Mouse (Mus musculus): ENCODE data around the gene Mpeg1. TPM values are rescaled to one million over a fixed set of nuclear protein-coding genes. Genes with fewer than 3 reads are reported as not detected.

Gene Mpeg1
- total RNA-seq (2014; rRNA removed) (3.2 and 3.5 TPM in 2 replicates), polyA plus RNA-seq (2015; fragmentation: Nextera tagmentation; extraction: Ambion mirVana) (0.63 and 1.1 TPM in 2 replicates)

DNA sequence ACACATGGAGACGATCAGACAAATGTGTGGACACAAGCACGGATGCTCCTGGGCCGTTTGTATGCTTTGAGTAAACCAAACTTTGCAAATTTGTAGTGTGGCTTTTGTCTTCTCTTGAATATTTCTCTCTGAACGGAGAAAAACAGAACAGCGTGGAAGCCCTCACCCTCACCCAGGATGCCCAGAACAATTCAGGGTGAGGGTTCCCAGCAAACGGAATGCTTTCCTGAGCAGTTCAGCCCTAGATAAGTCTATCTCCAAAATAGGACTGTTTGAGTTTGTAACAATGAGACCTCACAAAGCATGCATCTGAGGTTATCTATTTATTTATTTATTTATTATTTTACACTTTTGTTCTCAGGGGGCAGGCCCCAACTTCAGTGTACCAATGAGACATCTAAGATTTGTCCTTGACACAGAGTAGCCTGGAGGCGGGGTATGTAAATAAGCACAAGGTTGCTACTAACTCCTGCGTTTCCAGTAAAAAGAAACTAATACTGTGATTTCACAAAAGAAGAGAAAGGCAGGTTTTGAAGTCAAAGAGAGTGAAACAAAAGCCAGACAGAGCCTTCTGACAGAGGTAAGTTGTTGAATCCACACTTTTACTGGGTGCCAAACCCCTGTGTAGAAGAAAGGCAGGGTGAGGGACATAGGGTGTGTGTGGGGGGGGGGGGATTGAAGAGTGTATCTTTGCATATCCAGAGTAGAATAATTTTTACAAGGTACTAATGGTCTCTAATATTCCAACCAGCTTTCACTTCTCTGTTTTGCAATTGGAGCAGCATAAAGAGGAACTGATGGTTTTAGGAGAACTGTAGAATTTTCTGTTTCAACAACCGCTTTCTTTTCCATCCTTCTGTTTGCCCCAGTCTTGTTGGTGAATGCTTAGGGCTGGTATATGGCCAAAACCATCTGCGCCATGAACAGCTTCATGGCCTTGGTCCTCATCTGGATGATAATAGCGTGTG is at the start of gene Mpeg1:
Gene Mpeg1, plus strand, starts transcription at position 498 of the 968 bp plus-strand sequence.
- Histone ChIP-seq H3K27me3 (ENCODE audit: insufficient read depth, low read length) (no peaks in the 10 kb centered on the region), H3K4me1 (ENCODE audit: insufficient read depth) (no peaks in the 10 kb centered on the region), H3K4me3 (ENCODE audit: low read depth, low read length) (no peak within 1 kb of the TSS), H3K27ac (ENCODE audit: low read depth, low read length) (no peak within 1 kb of the TSS), H3K9ac (no peak within 1 kb of the TSS), H3K36me3 (ENCODE audit: insufficient read depth) (peaks cover 3% of the 10 kb centered on the region; the same call in 1 of the 2 replicates), H3K9me3 (ENCODE audit: low read length) (no peaks in the 10 kb centered on the region), H3K4me2 (ENCODE audit: low read depth) (no peak within 1 kb of the TSS)
- DNase-seq (no peak), ATAC-seq (no peak)
- no peak for TF ChIP-seq CTCF (IDR thresholded peaks at IDR 0.05; ENCODE audit: low read depth)
- WGBS, result 81% methylated on average over 11 of the region's 11 CpGs

DNA sequence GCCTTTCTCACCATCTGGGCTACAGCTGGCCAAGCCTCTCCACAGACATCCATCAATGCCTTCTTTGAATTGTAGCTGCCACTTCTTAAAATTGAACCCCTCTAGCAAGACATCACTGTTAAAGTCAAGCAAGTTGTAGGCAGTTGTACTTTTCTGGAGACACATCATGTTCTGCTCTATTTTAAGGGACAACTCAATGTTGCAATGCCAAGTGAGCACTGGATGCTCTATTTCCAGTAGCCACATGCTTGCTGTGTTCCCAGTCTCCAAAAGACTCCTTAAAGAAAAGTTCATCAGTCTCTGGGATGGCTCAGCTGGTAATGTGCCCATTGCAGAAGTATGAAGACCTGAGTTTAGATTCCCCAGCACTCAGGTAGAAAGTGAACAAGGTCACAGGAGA is 46.8 kb upstream of the Mpeg1 start:
- H3K9ac ChIP-seq, result no peak overlapping the region
- H3K36me3 ChIP-seq (ENCODE audit: insufficient read depth), result no peaks in the 10 kb centered on the region
- H3K9me3 ChIP-seq (ENCODE audit: low read length), result no peaks in the 10 kb centered on the region
- no peak for TF ChIP-seq CTCF (IDR thresholded peaks at IDR 0.05; ENCODE audit: low read depth)
- DNase-seq (no peak), ATAC-seq (no peak)
- H3K4me3 ChIP-seq (ENCODE audit: low read depth, low read length), result no peak overlapping the region
- H3K27ac ChIP-seq (ENCODE audit: low read depth, low read length), result no peak overlapping the region
- no peak overlapping the region for H3K4me2 ChIP-seq (ENCODE audit: low read depth)
- H3K4me1 ChIP-seq (ENCODE audit: insufficient read depth), result no peaks in the 10 kb centered on the region
- no peaks in the 10 kb centered on the region for H3K27me3 ChIP-seq (ENCODE audit: insufficient read depth, low read length)

DNA sequence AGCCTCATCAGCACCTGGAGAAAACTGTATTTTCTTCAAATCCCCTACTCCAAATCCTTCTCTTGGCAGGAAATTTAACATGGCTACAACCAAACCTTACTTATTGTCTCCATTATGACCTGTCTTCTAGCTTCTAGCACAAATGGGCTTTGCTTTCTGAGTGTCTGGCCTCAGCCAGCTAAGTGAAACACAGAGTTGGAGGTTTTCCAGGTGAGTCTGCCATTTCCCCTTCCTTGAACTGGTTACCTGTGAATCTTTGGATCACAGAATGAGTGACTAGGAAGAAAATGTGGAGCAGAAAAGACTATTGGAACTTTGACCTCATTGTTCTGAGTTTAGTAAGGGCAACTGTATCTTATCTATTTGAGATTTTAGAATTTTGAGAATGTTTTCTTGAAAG is 43.2 kb upstream of the Mpeg1 start, which contains the start of gene Olfr1441:
Gene Olfr1441, plus strand, starts transcription at position 73 of the 400 bp plus-strand sequence.
- Histone ChIP-seq H3K4me2 (ENCODE audit: low read depth) (no peak within 1 kb of the TSS), H3K4me3 (ENCODE audit: low read depth, low read length) (no peak within 1 kb of the TSS), H3K27ac (ENCODE audit: low read depth, low read length) (no peak within 1 kb of the TSS), H3K27me3 (ENCODE audit: insufficient read depth, low read length) (no peaks in the 10 kb centered on the region), H3K36me3 (ENCODE audit: insufficient read depth) (no peaks in the 10 kb centered on the region), H3K4me1 (ENCODE audit: insufficient read depth) (no peaks in the 10 kb centered on the region), H3K9me3 (ENCODE audit: low read length) (no peaks in the 10 kb centered on the region), H3K9ac (no peak within 1 kb of the TSS)
- DNase-seq (no peak), ATAC-seq (no peak)
- no peak for TF ChIP-seq CTCF (IDR thresholded peaks at IDR 0.05; ENCODE audit: low read depth)

DNA sequence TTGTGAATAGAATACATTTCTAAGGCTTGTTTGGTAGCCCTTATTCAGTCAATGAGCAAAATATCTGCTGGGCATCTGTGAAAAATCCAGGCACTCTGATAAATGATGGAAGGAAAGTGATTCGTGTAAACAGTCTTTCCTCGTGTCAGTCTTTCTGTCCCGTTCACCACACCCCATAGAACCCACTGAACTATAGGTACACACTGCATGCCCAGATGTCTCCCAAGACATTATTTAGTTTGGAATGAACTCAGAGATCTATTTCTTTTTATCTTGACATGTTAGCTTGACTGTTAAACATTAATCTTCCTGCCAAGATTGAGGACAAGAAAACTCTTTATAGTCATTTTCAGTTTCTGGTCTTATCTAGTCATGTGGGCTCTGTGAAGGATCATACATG is 42.3 kb upstream of the Mpeg1 start:
- WGBS, result 92% methylated on average over 3 of the region's 3 CpGs
- H3K4me3 ChIP-seq (ENCODE audit: low read depth, low read length), result no peak overlapping the region
- no peak for TF ChIP-seq CTCF (IDR thresholded peaks at IDR 0.05; ENCODE audit: low read depth)
- DNase-seq (no peak), ATAC-seq (no peak)
- H3K9me3 ChIP-seq (ENCODE audit: low read length), result no peaks in the 10 kb centered on the region
- no peak overlapping the region for H3K9ac ChIP-seq
- no peak overlapping the region for H3K4me2 ChIP-seq (ENCODE audit: low read depth)
- no peaks in the 10 kb centered on the region for H3K27me3 ChIP-seq (ENCODE audit: insufficient read depth, low read length)
- no peaks in the 10 kb centered on the region for H3K4me1 ChIP-seq (ENCODE audit: insufficient read depth)
- H3K27ac ChIP-seq (ENCODE audit: low read depth, low read length), result no peak overlapping the region
- no peaks in the 10 kb centered on the region for H3K36me3 ChIP-seq (ENCODE audit: insufficient read depth)

DNA sequence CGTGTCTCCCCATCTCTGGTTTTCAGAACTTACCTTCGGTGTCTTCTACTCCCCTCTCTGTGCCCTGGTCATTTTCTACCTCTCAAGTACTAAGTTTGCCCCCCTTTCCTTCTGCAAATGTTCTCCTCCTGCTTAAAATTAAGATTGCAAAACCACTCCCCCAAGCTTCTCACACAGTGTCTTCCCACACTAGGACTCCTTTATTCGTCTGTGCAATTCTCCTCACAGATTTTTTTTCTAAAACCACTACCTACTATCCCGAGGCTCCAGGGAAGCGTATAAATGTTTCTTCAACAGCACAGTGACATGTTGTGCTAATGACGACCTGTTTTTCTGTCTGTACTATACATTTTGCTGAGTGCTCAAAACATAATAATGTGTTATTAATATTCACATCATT is 40.0 kb upstream of the Mpeg1 start:
- H3K4me2 ChIP-seq (ENCODE audit: low read depth), result no peak overlapping the region
- WGBS, result 73% methylated on average over 6 of the region's 6 CpGs
- H3K27me3 ChIP-seq (ENCODE audit: insufficient read depth, low read length), result no peaks in the 10 kb centered on the region
- H3K9ac ChIP-seq, result no peak overlapping the region
- H3K36me3 ChIP-seq (ENCODE audit: insufficient read depth), result no peaks in the 10 kb centered on the region
- no peaks in the 10 kb centered on the region for H3K4me1 ChIP-seq (ENCODE audit: insufficient read depth)
- H3K4me3 ChIP-seq (ENCODE audit: low read depth, low read length), result no peak overlapping the region
- ATAC-seq (no peak), DNase-seq (no peak)
- TF ChIP-seq CTCF (IDR thresholded peaks at IDR 0.05; ENCODE audit: low read depth), result no peak
- H3K27ac ChIP-seq (ENCODE audit: low read depth, low read length), result no peak overlapping the region
- H3K9me3 ChIP-seq (ENCODE audit: low read length), result no peaks in the 10 kb centered on the region

DNA sequence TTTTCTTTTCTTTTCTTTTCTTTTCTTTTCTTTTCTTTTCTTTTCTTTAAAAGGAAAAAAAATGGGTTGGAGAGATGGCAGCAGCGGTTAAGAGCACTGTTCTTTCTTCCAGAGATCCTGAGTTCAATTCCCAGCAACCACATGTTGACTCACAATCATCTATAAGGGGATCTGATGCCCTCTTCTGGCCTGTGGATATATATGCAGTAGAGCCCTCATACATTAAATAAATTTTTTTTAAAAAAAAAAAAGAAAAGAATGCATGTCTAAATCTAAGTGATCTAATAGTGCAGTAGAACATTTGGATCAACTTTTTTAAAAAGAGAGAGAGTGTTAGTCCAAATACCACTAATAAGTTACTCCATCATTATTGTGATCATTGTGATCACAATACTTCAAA is 38.9 kb upstream of the Mpeg1 start:
- DNase-seq, result no peak
- Histone ChIP-seq H3K27ac (ENCODE audit: low read depth, low read length) (no peak overlapping the region), H3K36me3 (ENCODE audit: insufficient read depth) (no peaks in the 10 kb centered on the region), H3K4me2 (ENCODE audit: low read depth) (no peak overlapping the region), H3K27me3 (ENCODE audit: insufficient read depth, low read length) (no peaks in the 10 kb centered on the region), H3K9ac (no peak overlapping the region), H3K9me3 (ENCODE audit: low read length) (no peaks in the 10 kb centered on the region), H3K4me1 (ENCODE audit: insufficient read depth) (no peaks in the 10 kb centered on the region), H3K4me3 (ENCODE audit: low read depth, low read length) (no peak overlapping the region)
- no peak for ATAC-seq
- 82% methylated on average over 1 of the region's 1 CpGs for WGBS
- no peak for TF ChIP-seq CTCF (IDR thresholded peaks at IDR 0.05; ENCODE audit: low read depth)

DNA sequence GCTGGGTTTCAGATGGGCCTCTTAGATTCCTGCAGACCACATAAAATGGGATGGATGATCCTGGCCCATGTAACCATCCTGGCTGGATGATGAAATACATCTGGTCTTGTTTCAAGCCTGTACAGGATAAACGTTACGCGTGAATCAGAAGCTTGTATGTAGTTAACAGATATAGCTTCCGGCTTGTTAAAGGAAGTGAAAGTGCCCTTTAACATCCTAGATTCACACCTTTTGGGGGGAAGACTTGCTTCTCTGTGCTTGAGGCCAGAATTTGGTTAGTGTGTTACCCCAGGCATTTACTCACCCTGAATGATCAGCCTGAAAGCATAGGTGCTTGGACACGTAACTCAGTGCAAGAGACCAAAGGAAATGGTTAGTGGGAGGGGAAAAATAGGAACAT is 33.5 kb upstream of the Mpeg1 start:
- no peak for TF ChIP-seq CTCF (IDR thresholded peaks at IDR 0.05; ENCODE audit: low read depth)
- no peak overlapping the region for H3K9ac ChIP-seq
- 89% methylated on average over 5 of the region's 5 CpGs for WGBS

More for the DNA sequence above, 33.5 kb upstream of the Mpeg1 start:
- H3K4me1 ChIP-seq (ENCODE audit: insufficient read depth), result no peaks in the 10 kb centered on the region
- no peaks in the 10 kb centered on the region for H3K27me3 ChIP-seq (ENCODE audit: insufficient read depth, low read length)
- H3K4me2 ChIP-seq (ENCODE audit: low read depth), result no peak overlapping the region
- H3K9me3 ChIP-seq (ENCODE audit: low read length), result no peaks in the 10 kb centered on the region
- no peaks in the 10 kb centered on the region for H3K36me3 ChIP-seq (ENCODE audit: insufficient read depth)
- no peak overlapping the region for H3K4me3 ChIP-seq (ENCODE audit: low read depth, low read length)
- ATAC-seq (no peak), DNase-seq (no peak)
- H3K27ac ChIP-seq (ENCODE audit: low read depth, low read length), result no peak overlapping the region

Measured in forebrain, postnatal 0 days (tissue).